In genomic region chr2:137939591-137939990, GRCm38 (mm10) we compare ENCODE assay signal across 15 mouse cellular contexts.
A peak's percentile ranks its signal among the peaks of the same experiment; 100 is the strongest.
DNase-seq lines count a peak whose midpoint lies in the region; ATAC-seq lines count a peak whose summit lies in the region.
"Had no signal": no experiment of that assay in that cellular context is flagged by ENCODE, and none has a peak within 500 bp of the region (broad histone marks: within the 10 kb centered on the region; RNA-seq: fewer than 3 reads in every experiment).

No protein-coding gene starts in this region.

- no peak overlapping the region; the same call in 1 of the 2 replicates for H3K27ac ChIP-seq in forebrain, embryonic 11.5 days (ENCODE audit: low read depth, low read length)
- H3K27ac ChIP-seq in forebrain, embryonic 13.5 days, result no peak overlapping the region
- H3K27ac ChIP-seq in hindbrain, embryonic 11.5 days (ENCODE audit: low read depth, low read length), result no peak overlapping the region
- H3K27ac ChIP-seq in hindbrain, embryonic 16.5 days (ENCODE audit: low read depth, low read length), result no peak overlapping the region
- H3K27ac ChIP-seq in embryonic facial prominence, embryonic 12.5 days, result no peak overlapping the region
- H3K27ac ChIP-seq: forebrain, embryonic 15.5 days; liver, embryonic 15.5 days had no signal

- no peaks in the 10 kb centered on the region for H3K9me3 ChIP-seq in forebrain, embryonic 11.5 days (ENCODE audit: control insufficient read depth, low read length)
- no peaks in the 10 kb centered on the region for H3K9me3 ChIP-seq in forebrain, embryonic 13.5 days (replicated peaks)
- no peaks in the 10 kb centered on the region for H3K9me3 ChIP-seq in hindbrain, embryonic 11.5 days (ENCODE audit: control insufficient read depth, low read length)
- no peaks in the 10 kb centered on the region for H3K9me3 ChIP-seq in hindbrain, embryonic 16.5 days (ENCODE audit: control insufficient read depth, low read length)
- no peaks in the 10 kb centered on the region for H3K9me3 ChIP-seq in embryonic facial prominence, embryonic 12.5 days
- H3K9me3 ChIP-seq: forebrain, embryonic 15.5 days; liver, embryonic 15.5 days had no signal

- DNase-seq in forebrain, embryonic 11.5 days (ENCODE audit: low spot score), result no peak
- DNase-seq in hindbrain, embryonic 11.5 days (ENCODE audit: low spot score), result peak; percentile 12
- peak; percentile 52 for DNase-seq in 3T3-L1 (ENCODE audit: low read depth, low spot score)
- no peak for DNase-seq in left cerebral cortex, postnatal 25 days (ENCODE audit: low spot score in 2 of 2)
- DNase-seq: B cell, adult 2 months; cerebellum, adult 18-20 months; kidney, adult 9 months; kidney, postnatal 4 days; thymus, postnatal 36 days had no signal

- H3K4me1 ChIP-seq in forebrain, embryonic 11.5 days (replicated peaks; ENCODE audit: control insufficient read depth, insufficient read depth, low read length), result peaks cover 4% of the 10 kb centered on the region; the same call in 1 of the 2 replicates
- H3K4me1 ChIP-seq in forebrain, embryonic 13.5 days, result peaks cover 29% of the 10 kb centered on the region
- H3K4me1 ChIP-seq in hindbrain, embryonic 11.5 days (replicated peaks; ENCODE audit: control insufficient read depth, insufficient read depth, low read length), result no peaks in the 10 kb centered on the region
- H3K4me1 ChIP-seq in hindbrain, embryonic 16.5 days (ENCODE audit: control insufficient read depth, insufficient read depth, low read depth, low read length), result no peaks in the 10 kb centered on the region
- no peaks in the 10 kb centered on the region for H3K4me1 ChIP-seq in embryonic facial prominence, embryonic 12.5 days
- H3K4me1 ChIP-seq: liver, embryonic 15.5 days had no signal

- intact Hi-C loops in left cerebral cortex, postnatal 25 days (cut with DNase I), result no loop called here

- no peak overlapping the region for H3K4me2 ChIP-seq in forebrain, embryonic 11.5 days (ENCODE audit: low read depth, low read length, severe bottlenecking)
- H3K4me2 ChIP-seq in forebrain, embryonic 13.5 days, result no peak overlapping the region
- no peak overlapping the region for H3K4me2 ChIP-seq in hindbrain, embryonic 11.5 days (replicated peaks; ENCODE audit: low read depth, low read length)
- no peak overlapping the region for H3K4me2 ChIP-seq in hindbrain, embryonic 16.5 days (ENCODE audit: low read length)
- no peak overlapping the region for H3K4me2 ChIP-seq in embryonic facial prominence, embryonic 12.5 days (replicated peaks)
- H3K4me2 ChIP-seq: forebrain, embryonic 15.5 days; liver, embryonic 15.5 days had no signal

- H3K9ac ChIP-seq in forebrain, embryonic 11.5 days (ENCODE audit: low read length), result no peak overlapping the region
- no peak overlapping the region for H3K9ac ChIP-seq in forebrain, embryonic 13.5 days
- no peak overlapping the region for H3K9ac ChIP-seq in hindbrain, embryonic 11.5 days (ENCODE audit: low read depth, low read length)
- H3K9ac ChIP-seq in hindbrain, embryonic 16.5 days (ENCODE audit: low read depth, low read length), result no peak overlapping the region
- no peak overlapping the region for H3K9ac ChIP-seq in embryonic facial prominence, embryonic 12.5 days
- H3K9ac ChIP-seq: forebrain, embryonic 15.5 days; liver, embryonic 15.5 days had no signal

- 73% methylated on average over 3 of the region's 3 CpGs for WGBS in forebrain, embryonic 11.5 days
- WGBS in forebrain, embryonic 13.5 days, result 71% methylated on average over 3 of the region's 3 CpGs
- WGBS in hindbrain, embryonic 11.5 days, result 77% methylated on average over 3 of the region's 3 CpGs
- 81% methylated on average over 3 of the region's 3 CpGs for WGBS in hindbrain, embryonic 16.5 days
- WGBS in embryonic facial prominence, embryonic 12.5 days, result 73% methylated on average over 3 of the region's 3 CpGs

- ATAC-seq in forebrain, embryonic 11.5 days (replicated peaks; ENCODE audit: low FRiP score), result peak; percentile 14; the same call in 1 of the 2 replicates
- ATAC-seq in forebrain, embryonic 13.5 days, result no peak
- ATAC-seq in hindbrain, embryonic 11.5 days (ENCODE audit: low FRiP score), result peak; percentile 16; the same call in 1 of the 2 replicates
- no peak for ATAC-seq in hindbrain, embryonic 16.5 days
- peak; percentile 49 for ATAC-seq in embryonic facial prominence, embryonic 12.5 days (ENCODE audit: insufficient number of reproducible peaks, insufficient read depth, low FRiP score, low TSS enrichment)
- no peak for ATAC-seq in erythroid progenitor cell, adult 5-6 weeks (replicated peaks; ENCODE audit: low FRiP score, poor library complexity, severe bottlenecking)

- no peaks in the 10 kb centered on the region; the same call in 1 of the 2 replicates for H3K27me3 ChIP-seq in forebrain, embryonic 11.5 days (ENCODE audit: control insufficient read depth, insufficient read depth, low read length)
- H3K27me3 ChIP-seq in forebrain, embryonic 13.5 days, result 0 out of 2 replicates have a peak, but pooled peaks cover 4% of the 10 kb centered on the region
- no peaks in the 10 kb centered on the region for H3K27me3 ChIP-seq in hindbrain, embryonic 11.5 days (ENCODE audit: control insufficient read depth, insufficient read depth, low read length)
- H3K27me3 ChIP-seq in hindbrain, embryonic 16.5 days (replicated peaks; ENCODE audit: control insufficient read depth, insufficient read depth, low read length), result no peaks in the 10 kb centered on the region
- H3K27me3 ChIP-seq in embryonic facial prominence, embryonic 12.5 days, result no peaks in the 10 kb centered on the region
- H3K27me3 ChIP-seq: forebrain, embryonic 15.5 days; liver, embryonic 15.5 days had no signal

- no peaks in the 10 kb centered on the region for H3K36me3 ChIP-seq in forebrain, embryonic 11.5 days (ENCODE audit: control insufficient read depth, insufficient read depth, low read length)
- no peaks in the 10 kb centered on the region for H3K36me3 ChIP-seq in forebrain, embryonic 13.5 days (ENCODE audit: poor library complexity, severe bottlenecking)
- no peaks in the 10 kb centered on the region for H3K36me3 ChIP-seq in hindbrain, embryonic 11.5 days (ENCODE audit: control insufficient read depth, insufficient read depth, low read length)
- no peaks in the 10 kb centered on the region for H3K36me3 ChIP-seq in hindbrain, embryonic 16.5 days (ENCODE audit: control insufficient read depth, insufficient read depth, low read length)
- no peaks in the 10 kb centered on the region for H3K36me3 ChIP-seq in embryonic facial prominence, embryonic 12.5 days
- H3K36me3 ChIP-seq: forebrain, embryonic 15.5 days; liver, embryonic 15.5 days had no signal

- H3K4me3 ChIP-seq in forebrain, embryonic 11.5 days (ENCODE audit: low read depth, low read length), result no peak overlapping the region
- no peak overlapping the region for H3K4me3 ChIP-seq in forebrain, embryonic 13.5 days
- no peak overlapping the region for H3K4me3 ChIP-seq in hindbrain, embryonic 11.5 days (ENCODE audit: low read depth, low read length)
- H3K4me3 ChIP-seq in hindbrain, embryonic 16.5 days (ENCODE audit: low read length), result no peak overlapping the region
- no peak overlapping the region for H3K4me3 ChIP-seq in embryonic facial prominence, embryonic 12.5 days
- H3K4me3 ChIP-seq: forebrain, embryonic 15.5 days; liver, embryonic 15.5 days had no signal

Comparison
In these comparisons a context has a peak if more than half of its experiments do, and no peak if none do; other contexts are left out.
1. ATAC-seq: peak in forebrain, embryonic 11.5 days (single experiment), hindbrain, embryonic 11.5 days (single experiment) and embryonic facial prominence, embryonic 12.5 days (single experiment); none in forebrain, embryonic 13.5 days (single experiment), hindbrain, embryonic 16.5 days (single experiment) and erythroid progenitor cell, adult 5-6 weeks (single experiment).
2. DNase-seq: peak in hindbrain, embryonic 11.5 days (single experiment) and 3T3-L1 (single experiment); none in forebrain, embryonic 11.5 days (single experiment) and left cerebral cortex, postnatal 25 days (0 of 2).